Mouse (Mus musculus) limb, embryonic 10.5 days (tissue): Measurements from ENCODE around the gene Mob3a. TPM values are rescaled to one million over a fixed set of nuclear protein-coding genes. Genes with fewer than 3 reads are reported as not detected.

Source experiments
- DNase-seq: peaks from one replicate; pipeline ENCODE4 v3.0.0-alpha.2; 2017; ENCODE audit warnings: low spot score
- H3K27ac ChIP-seq: fragments of 300-500 bp; sonication (generic); 2 replicates; pipeline ENCODE4 v1.5.1; 2016; ENCODE audit warnings: mild to moderate bottlenecking
- H3K27me3 ChIP-seq: fragments of 300-500 bp; sonication (generic); 2 replicates; pipeline ENCODE4 v1.6.1; 2016; ENCODE audit warnings: low read depth, mild to moderate bottlenecking; ENCODE audit not compliant: poor library complexity, severe bottlenecking
- H3K36me3 ChIP-seq: fragments of 300-500 bp; sonication (generic); 2 replicates; pipeline ENCODE4 v1.6.1; 2016; ENCODE audit warnings: mild to moderate bottlenecking, moderate library complexity
- H3K4me1 ChIP-seq: fragments of 300-500 bp; sonication (generic); 2 replicates; pipeline ENCODE4 v1.6.1; 2016
- H3K4me3 ChIP-seq: fragments of 300-500 bp; sonication (generic); 2 replicates; pipeline ENCODE4 v1.5.1; 2016; ENCODE audit warnings: mild to moderate bottlenecking, moderate library complexity
- H3K9me3 ChIP-seq: fragments of 300-500 bp; sonication (generic); replicated peaks from 2 replicates; pipeline ENCODE4 v1.6.1; 2016; ENCODE audit warnings: mild to moderate bottlenecking
- WGBS: fragments of 180-500 bp; shearing (Covaris S2); methylation state at CpG from one replicate; pipeline ENCODE4 v1.1.7; 2016; 5-methylcytosine and 5-hydroxymethylcytosine counted together
- polyA plus RNA-seq: library from polyadenylated mRNA; unstranded; fragments of >200 nt; fragmentation: Nextera tagmentation; extraction: Ambion mirVana; gene quantifications from 2 replicates; pipeline ENCODE4 v1.2.1, GENCODE M21; 2016

Mob3a gene
- polyA plus RNA-seq, 1 experiment from 2014 or later = 54.7 TPM

DNA sequence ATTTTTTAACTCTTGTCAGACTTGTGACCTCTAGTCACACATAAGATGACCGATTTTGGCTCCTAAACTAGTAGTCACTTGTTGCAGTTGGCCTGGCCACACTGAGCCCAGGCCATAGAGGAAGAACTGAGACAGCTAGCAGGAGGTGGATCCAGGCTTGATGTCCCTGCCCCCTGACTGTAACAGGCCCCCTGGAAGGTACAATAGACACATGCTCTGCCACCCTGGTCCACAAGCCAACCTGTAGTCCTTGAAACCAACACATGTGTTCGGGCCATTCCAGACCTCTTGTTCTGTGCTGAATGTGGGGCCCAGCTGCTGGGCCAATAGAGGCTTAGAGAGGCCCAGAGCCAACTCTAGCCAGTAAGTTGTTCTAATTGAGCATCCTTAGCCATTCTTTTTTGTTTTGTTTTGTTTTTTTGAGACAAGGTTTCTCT lies 21.5 kb downstream of the Mob3a start:
- Histone ChIP-seq H3K9me3 (no peaks in the 10 kb centered on the region), H3K4me1 (peaks cover 42% of the 10 kb centered on the region), H3K4me3 (no peak overlapping the region), H3K36me3 (peaks cover 21% of the 10 kb centered on the region), H3K27ac (0 out of 2 replicates have a peak overlapping the region, but pooled peaks have one; percentile 93), H3K27me3 (no peaks in the 10 kb centered on the region)
- DNase-seq = no peak
- WGBS = 86% methylated on average over 2 of the region's 2 CpGs

DNA sequence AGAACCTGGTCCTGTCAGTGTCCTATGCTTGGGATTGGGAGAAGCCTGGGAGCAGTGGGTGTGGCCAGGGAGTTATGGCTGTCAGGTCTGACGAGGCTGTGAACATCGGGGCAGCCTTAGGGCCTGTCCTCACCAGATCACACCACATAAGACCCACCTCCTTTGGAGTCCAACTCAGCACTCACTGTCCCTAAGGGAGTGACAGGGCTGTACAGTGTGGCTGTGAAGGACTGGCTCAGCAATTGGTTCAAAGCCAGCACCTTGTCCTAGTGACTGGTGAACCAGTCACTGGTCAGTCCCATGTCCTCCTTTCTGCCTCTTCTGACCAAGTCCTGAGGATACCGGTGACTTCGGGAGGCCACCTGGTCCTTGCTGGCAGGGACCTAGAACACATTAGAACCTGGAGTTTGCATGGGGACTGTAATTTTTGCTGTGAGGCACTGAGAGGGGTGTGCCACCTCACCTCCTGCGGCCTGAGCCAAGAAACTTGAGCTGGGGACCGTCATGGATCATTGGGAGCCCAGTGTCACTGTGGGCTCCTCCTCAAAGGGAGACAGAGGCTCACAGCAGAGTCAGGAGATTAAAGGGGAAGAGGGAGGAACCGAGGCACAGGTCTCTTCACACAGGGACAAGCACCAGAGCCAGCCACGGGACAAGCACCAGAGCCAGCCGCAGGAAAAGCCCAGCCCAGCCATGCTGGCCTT lies 22.1 kb downstream of the Mob3a start:
- H3K4me1 ChIP-seq = peaks cover 47% of the 10 kb centered on the region
- 63% methylated on average over 9 of the region's 9 CpGs for WGBS

DNA sequence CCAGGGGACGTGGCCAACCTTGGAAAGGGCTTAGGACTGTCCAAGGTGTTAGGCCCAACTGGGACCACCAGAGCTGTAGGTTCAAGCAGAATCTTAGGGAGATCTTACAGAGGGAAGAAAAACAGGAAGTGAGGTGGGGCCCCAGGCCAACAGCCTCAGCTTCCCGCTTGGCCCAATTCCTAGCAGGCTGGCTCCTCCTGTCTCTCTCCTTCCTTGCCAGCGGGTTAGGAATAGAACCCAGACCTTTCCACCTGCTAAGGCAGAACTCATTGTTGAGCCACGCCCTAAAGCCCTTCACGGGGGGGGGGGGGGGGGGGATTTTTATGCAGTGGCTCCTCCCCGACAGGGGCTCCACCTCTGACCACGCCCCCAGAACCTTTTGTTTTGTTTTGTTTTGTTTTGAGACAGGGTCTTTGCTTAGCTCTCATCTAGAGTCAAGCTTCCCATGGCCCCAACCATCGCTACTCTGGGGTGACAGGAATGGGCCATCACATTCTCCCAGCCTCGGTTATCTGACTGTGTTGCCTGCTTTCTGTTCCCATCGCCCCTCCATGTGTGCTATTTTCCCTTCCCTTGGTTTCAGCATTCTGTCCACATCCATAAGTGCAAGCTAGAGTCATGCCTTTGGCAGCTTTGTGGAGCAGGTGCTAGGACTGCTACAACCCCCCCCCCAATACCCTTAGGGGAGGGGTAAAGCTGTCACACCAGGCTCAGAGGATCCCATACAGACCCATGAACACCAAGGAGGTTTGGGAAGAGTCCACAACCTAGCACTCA lies 23.0 kb downstream of the Mob3a start:
- no peaks in the 10 kb centered on the region for H3K9me3 ChIP-seq
- H3K27ac ChIP-seq = peak overlapping the region; percentile 93
- DNase-seq = no peak
- peaks cover 20% of the 10 kb centered on the region for H3K36me3 ChIP-seq
- 59% methylated on average over 10 of the region's 10 CpGs for WGBS
- H3K4me1 ChIP-seq = peaks cover 57% of the 10 kb centered on the region
- peak overlapping the region; percentile 99 for H3K4me3 ChIP-seq
- no peaks in the 10 kb centered on the region for H3K27me3 ChIP-seq

More for the DNA sequence above, 22.1 kb downstream of the Mob3a start:
- Histone ChIP-seq H3K36me3 (peaks cover 16% of the 10 kb centered on the region), H3K4me3 (0 out of 2 replicates have a peak overlapping the region, but pooled peaks have one; percentile 7), H3K27me3 (no peaks in the 10 kb centered on the region), H3K27ac (peak overlapping the region; percentile 93; the same call in 1 of the 2 replicates), H3K9me3 (no peaks in the 10 kb centered on the region)
- no peak for DNase-seq

DNA sequence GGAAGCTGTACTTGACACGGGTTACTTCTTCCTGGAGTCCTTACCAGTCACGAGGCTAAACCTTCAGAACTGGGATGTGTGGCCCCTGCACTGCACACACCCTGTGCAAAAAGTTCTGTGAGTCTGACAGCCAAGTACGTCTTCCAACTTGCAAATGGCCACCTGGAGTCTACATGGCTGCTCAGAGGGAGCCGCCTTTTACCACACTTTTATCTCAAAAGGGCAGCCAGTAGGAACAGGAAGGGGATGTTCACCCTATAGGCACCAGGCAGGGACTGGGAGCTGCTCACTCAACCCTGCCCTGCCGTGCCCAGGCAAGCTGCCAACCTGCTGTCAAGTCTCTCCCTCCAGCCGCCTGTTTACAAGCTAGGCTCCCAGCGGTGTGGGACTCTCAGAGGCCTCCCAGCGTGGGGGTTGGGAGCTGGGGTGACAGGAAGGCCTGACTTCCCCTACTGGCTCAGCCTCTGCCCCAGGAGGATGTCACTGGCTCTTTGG lies 23.8 kb downstream of the Mob3a start, which contains the start of gene Mknk2:
Gene Mknk2 (minus strand): TSS at position 171 of the 495 bp plus-strand sequence.
- Histone ChIP-seq H3K4me1 (peaks cover 65% of the 10 kb centered on the region), H3K27me3 (no peaks in the 10 kb centered on the region), H3K4me3 (peak within 1 kb of the TSS; percentile 99), H3K9me3 (no peaks in the 10 kb centered on the region), H3K36me3 (peaks cover 20% of the 10 kb centered on the region), H3K27ac (peak within 1 kb of the TSS; percentile 93)
- no peak for DNase-seq
- WGBS = 35% methylated on average over 8 of the region's 8 CpGs

DNA sequence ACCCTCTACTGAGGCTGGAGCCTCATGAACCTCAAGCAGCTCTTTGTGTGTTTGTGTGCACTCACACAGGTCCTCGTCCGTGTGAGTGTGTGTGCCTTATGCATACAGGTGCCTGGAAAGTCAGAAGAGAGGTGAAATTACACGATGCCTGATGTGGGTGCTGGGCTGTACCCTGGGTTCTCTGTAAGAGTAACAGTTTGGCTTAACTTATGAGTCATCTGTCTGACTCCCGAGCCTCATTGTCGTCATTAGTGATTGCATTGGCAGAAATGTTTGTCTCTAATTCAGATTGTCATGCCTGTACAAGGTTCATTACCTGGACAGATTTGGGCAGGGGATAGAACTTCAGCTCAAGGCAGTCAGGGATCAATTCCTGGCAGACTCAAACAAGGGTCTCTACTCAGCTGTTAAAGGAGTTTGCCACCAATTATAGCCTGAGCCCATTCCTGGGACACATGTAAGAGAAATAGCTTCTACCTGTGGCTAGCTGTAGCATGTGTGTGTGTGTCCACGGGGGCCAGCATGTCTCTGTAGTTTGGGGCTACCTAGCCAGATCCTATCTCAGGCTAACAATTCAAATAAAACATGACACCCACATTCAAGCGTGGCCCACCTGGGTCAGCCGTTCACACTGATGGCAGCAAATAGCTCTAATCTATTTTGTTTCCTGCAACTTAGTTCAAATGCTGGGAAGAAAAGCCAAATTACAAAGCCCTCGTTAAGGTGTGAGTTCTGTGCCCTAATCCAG lies 24.5 kb downstream of the Mob3a start:
- Histone ChIP-seq H3K27me3 (no peaks in the 10 kb centered on the region), H3K27ac (peak overlapping the region; percentile 93), H3K4me3 (peak overlapping the region; percentile 99), H3K36me3 (peaks cover 24% of the 10 kb centered on the region), H3K4me1 (peaks cover 72% of the 10 kb centered on the region), H3K9me3 (no peaks in the 10 kb centered on the region)
- DNase-seq = no peak
- WGBS = 41% methylated on average over 9 of the region's 9 CpGs

DNA sequence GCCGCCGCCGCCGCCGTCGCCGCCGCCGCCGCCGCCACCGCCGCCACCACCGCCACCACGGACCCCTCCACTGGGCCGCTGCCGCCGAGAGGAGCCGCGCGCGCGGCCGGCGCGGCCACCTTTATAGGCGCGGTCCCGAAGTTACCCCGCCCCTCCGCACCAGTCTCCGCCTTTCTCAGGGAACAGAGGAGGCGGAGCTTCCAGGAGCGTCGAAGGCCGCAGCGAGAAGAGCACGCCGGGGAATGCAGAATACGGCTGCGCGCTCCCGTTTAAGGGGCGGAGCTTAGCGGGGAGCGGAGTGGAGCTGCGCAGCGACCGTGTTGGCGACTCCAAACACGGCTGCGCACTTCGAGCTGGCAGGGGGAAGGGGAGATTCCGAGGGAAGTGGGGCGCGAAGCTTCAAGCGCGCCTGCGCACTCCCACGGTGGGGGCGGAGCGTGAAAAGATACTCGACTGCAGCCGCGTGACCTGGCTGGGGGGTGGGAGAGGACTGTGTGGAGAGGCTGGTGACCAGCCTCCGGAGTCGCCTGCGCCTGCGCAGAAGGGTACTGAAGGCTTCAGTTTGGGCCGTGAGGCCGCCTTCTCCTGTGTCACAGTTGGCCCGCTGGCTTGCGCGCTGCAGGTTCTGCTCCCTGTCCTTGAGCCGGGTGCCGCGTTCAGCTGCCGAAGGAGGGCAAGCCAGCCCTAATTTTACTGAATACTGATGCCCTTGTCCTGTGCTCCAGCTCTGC lies 25.4 kb downstream of the Mob3a start:
- Histone ChIP-seq H3K27me3 (no peaks in the 10 kb centered on the region), H3K4me3 (peak overlapping the region; percentile 99), H3K36me3 (peaks cover 33% of the 10 kb centered on the region), H3K4me1 (peaks cover 77% of the 10 kb centered on the region), H3K27ac (peak overlapping the region; percentile 93), H3K9me3 (no peaks in the 10 kb centered on the region)
- WGBS = 2% methylated on average over 61 of the region's 78 CpGs
- peak; percentile 99 for DNase-seq

DNA sequence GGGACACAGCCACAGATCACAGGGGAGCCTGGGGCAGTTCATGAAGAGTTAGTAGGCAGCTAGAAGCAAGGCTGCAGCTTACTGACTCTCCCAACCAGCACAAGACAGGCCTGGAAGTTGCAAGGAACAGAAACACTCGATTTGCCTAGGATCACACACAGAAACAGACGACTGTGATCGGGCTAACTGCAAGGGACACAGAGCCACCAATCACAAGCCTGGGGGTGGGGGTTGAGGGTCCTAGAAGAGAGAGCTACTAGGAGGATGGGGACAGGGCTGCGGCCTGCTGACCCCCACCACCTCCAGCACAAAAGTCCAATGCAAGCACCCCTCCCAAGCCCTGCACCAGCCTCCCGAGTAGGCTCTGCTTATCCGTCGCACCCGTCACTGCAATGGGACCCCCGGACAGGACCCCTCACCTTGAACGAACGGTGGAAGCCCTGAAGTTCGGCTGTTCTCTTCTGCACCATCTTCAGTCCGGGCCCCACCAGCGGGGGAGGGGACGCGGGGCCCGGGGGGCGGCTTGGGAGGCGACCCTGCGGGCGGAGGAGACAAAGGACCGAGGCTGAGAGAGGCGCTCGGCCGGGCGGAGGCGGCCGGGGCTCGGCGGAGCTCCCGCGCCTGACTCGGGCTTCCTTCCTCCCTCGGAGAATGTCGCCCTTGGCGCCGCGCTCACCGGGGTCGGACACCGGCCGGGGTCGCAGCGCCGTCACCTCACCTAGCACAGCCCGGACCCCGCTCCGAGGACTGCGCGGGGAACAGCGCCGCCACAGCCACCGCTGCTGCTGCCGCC lies 26.2 kb downstream of the Mob3a start:
- H3K4me1 ChIP-seq = peaks cover 77% of the 10 kb centered on the region
- H3K4me3 ChIP-seq = peak overlapping the region; percentile 99
- DNase-seq = peak; percentile 58
- peak overlapping the region; percentile 93 for H3K27ac ChIP-seq
- no peaks in the 10 kb centered on the region for H3K27me3 ChIP-seq
- WGBS = under 1% methylated on average over 42 of the region's 54 CpGs
- peaks cover 41% of the 10 kb centered on the region for H3K36me3 ChIP-seq
- H3K9me3 ChIP-seq = no peaks in the 10 kb centered on the region

DNA sequence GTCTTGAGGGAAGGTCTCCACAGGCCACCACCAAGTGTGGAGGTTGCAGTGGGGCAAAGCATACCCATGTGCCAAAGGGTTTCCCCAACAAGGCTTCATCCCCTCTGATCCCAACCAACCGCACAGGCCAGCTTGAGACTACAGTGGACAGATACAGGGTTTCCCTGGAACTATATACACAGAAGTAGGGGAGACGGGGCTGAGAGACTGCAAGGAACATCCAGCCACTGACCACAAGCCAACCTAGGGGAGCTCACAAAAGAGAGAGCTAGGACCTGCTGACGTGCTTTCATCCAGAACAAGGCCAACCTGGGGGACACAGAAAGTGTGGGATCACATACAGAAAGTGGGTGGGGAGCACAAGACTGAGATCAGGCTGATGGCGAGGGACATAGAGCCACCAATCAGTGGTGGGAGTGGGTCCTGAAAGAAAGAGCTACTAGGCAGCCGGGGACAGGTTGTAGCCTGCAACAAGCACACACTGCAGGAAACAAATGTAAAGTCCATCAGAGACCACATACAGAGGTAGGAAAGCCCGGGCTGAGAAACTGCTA lies 26.8 kb downstream of the Mob3a start:
- peaks cover 72% of the 10 kb centered on the region for H3K4me1 ChIP-seq
- H3K36me3 ChIP-seq = peaks cover 48% of the 10 kb centered on the region
- DNase-seq = no peak
- H3K27ac ChIP-seq = peak overlapping the region; percentile 93
- no peaks in the 10 kb centered on the region for H3K27me3 ChIP-seq
- H3K9me3 ChIP-seq = no peaks in the 10 kb centered on the region
- H3K4me3 ChIP-seq = peak overlapping the region; percentile 99
- 34% methylated on average over 6 of the region's 6 CpGs for WGBS

DNA sequence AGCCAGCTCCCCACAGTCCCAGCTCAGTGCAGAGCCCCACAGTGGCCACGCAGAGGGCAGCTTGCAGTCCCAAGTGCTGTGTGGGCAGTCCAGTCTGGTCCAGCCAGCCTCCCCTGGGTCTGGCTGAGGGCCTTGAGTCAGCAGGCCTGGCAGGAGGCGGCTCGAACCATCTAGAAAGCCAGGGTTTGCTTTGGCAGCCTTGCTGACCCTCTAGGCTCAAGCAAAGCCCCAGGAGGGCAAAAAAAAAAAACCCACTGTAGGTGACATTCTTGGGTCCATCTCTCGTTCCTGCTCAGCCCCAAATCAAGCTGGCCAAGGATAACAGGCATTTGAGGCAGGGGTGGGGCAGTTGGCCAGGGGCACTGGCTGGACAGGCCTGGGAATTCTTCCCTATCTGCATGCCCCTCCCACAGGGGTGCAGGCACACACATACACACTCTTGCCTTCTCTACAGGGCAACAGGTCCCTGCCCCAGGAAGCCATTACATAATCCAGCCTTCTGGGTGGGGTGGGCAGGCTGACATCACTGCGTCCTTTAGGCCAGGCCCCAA lies 27.5 kb downstream of the Mob3a start:
- peaks cover 54% of the 10 kb centered on the region for H3K36me3 ChIP-seq
- WGBS = 67% methylated on average over 5 of the region's 5 CpGs
- H3K9me3 ChIP-seq = no peaks in the 10 kb centered on the region
- no peak for DNase-seq
- peaks cover 65% of the 10 kb centered on the region for H3K4me1 ChIP-seq
- H3K27ac ChIP-seq = peak overlapping the region; percentile 93
- H3K27me3 ChIP-seq = no peaks in the 10 kb centered on the region
- H3K4me3 ChIP-seq = peak overlapping the region; percentile 99

DNA sequence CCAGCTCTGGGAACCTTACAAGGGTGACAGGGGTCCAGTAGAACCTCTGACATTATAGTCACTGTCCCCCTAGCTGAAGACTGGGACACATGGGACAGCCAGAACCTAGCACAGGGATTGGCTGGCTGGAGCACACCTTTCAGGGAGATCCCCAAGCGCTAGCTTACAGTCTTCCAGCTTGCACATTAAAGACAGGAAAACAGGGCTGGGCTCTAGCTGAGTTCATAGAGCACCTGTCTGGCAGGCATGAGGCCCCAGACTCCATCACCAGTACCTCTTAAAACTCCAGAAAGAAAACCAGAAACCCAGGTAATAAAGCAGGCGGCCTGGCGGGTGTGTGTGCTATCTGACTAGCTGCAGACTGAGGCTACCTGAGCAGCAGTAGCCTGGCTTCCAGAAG lies 28.1 kb downstream of the Mob3a start:
- peaks cover 59% of the 10 kb centered on the region for H3K4me1 ChIP-seq
- no peak for DNase-seq
- H3K27me3 ChIP-seq = no peaks in the 10 kb centered on the region
- H3K9me3 ChIP-seq = no peaks in the 10 kb centered on the region
- peak overlapping the region; percentile 93 for H3K27ac ChIP-seq
- peaks cover 60% of the 10 kb centered on the region for H3K36me3 ChIP-seq
- H3K4me3 ChIP-seq = peak overlapping the region; percentile 99
- WGBS = 90% methylated on average over 3 of the region's 3 CpGs
